Mouse (Mus musculus): Measurements from ENCODE around the gene Ikzf5.
"Not testable (repeated sequence)": the region's sequence is repeated elsewhere in the genome, so short reads cannot be mapped to it uniquely, and the experiment has no call there.

Gene Ikzf5

DNA sequence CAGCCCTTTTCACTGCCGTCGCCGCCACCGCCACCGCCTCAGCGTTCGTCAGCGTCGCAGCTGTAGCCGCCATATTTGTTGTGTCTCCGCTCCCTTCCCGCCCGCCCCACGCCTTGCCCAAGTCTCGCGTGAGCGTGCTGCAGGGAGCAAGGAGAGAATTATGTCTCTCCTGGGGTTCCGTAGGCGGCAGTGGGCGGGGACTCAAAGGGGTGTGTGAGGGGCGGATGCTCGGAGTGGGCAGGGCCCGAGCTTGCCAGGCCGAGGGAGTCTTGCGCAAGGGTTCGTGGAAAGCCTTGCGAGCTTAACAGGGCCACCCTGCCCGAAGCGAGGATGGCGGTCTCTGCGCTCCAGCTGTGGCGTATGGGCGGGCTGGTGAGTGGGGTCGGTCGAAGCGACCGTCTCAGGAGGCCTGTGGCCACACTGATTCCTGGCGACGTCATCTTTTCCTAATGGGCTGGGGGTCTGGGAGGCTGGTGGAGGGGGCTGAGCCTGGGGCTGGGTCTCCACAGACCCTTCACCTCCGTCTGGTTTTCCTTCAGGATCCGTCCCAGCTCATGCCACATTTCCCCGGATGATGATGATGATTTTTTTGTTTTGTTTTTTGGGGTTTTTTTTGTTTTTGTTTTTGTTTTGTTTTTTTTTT lies at the start of gene Ikzf5, which contains the start of gene Acadsb:
TSS of gene Ikzf5 (minus strand) at position 106 of the 643 bp plus-strand sequence.
TSS of gene Acadsb (plus strand) at position 186 of the 643 bp plus-strand sequence.
- peak; percentile 97 to 98 for DNase-seq (ENCODE audit: low spot score in 2 of 2)

- no peak for DNase-seq (ENCODE audit: low spot score in 2 of 2)
These were observed 46.4 kb upstream of the Ikzf5 start for GRCm38 (mm10) chr7:131456714-131457113.

- no peak for DNase-seq (ENCODE audit: low spot score in 2 of 2)
These were observed 26.7 kb upstream of the Ikzf5 start for GRCm38 (mm10) chr7:131437051-131437450.

DNA sequence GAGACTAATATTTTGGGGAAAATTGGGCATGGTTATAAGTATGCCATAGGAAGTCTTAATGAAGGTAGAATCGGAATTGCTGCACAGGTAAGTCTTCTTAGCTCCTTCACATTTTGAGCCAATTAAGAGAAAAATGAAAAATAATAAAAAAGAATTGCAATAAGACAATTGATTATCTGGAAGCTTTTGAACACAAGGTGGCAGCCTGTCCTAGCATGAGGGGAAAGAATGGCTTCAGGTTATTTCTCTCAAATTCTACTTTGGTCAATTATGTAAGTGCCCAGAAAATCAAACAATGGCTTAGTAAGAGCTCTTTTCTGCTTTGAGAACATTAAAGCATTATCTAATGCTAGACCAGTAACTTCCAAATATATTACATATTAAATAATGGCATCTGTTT lies 24.0 kb upstream of the Ikzf5 start:
- no peak for DNase-seq (ENCODE audit: low spot score in 2 of 2)

DNA sequence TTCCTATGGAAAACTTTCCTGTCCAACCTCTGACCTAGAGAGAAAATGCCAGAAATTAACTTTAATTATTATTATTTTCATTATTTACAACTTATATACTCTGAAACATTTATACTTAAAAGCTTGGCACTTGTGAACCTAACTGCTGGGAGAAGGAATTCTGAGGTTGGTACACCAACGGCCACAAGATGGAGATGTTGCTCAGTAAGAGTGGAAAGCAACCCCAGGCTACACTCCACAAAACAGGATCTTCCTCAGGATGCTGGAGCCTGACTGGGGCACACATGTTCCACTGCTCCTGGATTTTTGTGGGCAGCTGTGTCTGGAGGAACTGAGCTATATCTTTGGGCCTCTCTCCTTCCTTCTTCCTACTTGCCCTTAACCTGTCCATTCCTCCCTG lies 21.9 kb upstream of the Ikzf5 start:
- DNase-seq (ENCODE audit: low spot score in 2 of 2), result peak in 1 of 2 experiments; percentile 57

DNA sequence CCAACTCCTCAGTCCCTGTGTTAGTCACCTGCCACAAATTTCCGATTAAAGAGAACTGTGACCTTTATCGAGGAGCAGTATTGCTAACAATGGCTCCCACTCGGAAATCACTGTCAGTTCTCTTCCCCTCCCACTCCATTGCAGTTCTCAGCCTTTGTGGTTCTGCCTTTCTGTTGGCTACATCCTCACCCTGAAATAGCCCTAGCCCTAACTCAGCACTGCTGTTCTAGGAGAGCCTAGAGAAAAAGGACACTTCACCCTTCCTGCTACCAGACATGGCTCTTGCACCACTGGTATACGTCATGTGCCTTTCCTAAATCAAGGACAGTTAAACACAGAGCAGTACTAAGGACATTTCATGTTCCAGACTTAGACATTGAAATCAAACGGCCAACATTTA lies 17.0 kb upstream of the Ikzf5 start:
- DNase-seq (ENCODE audit: low spot score in 2 of 2), result no peak

DNA sequence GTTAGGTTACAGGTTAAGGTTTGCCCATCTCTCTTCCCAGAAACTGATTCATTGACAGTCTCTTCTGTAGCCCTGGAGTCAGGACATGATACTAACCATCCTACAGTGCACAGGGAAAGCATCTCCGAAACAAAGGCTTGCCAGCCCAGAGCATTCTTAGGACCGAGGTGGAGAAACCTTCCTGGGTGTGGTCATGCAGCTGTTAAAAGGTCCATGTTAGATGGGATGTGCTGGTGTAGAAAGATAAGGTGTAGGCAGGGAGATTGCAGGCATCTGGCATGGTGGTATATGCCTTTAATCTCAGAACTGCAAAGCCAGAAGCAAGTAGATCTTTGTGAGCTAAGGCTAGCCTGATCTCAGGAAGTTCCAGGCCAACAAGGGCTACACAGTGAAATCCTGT lies 14.6 kb upstream of the Ikzf5 start:
- no peak for DNase-seq (ENCODE audit: low spot score in 2 of 2)

DNA sequence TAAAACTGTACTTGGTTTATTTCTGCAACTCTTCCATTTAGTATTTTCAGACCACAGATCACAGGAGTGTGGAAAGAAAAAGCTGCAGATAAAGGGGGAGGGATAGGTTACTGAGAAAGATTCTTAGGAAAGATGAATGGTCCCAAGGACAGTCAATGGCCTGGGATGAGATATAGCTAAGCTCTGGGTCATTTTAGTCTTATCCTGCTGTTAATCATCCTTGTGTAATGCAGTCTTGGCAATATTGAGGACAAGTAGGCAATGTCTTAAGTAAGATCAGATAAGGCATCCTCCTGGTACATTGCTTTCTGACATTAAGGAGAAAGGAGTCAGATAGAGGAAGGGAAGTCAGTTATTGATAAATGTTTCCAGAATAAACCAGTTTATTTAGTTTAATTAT lies 7.3 kb upstream of the Ikzf5 start:
- no peak for DNase-seq (ENCODE audit: low spot score in 2 of 2)

DNA sequence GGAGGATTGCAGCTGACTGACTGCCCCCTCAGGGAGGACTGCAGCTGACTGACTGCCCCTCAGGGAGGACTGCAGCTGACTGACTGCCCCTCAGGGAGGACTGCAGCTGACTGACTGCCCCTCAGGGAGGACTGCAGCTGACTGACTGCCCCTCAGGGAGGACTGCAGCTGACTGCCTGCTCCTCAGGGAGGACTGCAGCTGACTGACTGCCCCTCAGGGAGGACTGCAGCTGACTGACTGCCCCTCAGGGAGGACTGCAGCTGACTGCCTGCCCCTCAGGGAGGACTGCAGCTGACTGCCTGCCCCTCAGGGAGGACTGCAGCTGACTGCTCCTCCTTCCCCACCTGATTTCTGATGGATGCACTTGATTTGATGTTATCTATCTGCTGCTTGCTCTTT lies 6.4 kb upstream of the Ikzf5 start:
- DNase-seq (ENCODE audit: low spot score in 2 of 2), result not testable (repeated sequence)

DNA sequence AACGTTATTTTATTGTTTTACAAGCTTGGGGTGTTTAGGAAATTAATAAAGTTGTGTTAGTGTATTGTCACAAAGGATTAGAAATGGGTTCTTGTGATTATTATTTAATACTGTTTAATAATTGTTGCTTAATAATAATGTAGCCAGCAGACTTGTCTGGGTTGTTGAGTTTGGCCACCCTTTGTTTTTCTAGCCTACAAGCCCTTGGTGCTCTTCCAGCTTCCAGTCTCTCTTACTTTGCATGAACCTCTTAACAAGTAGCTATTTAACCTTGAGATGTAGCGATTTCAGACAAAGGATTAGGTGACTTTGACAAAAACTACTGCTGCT lies 1.6 kb upstream of the Ikzf5 start:
- no peak for DNase-seq (ENCODE audit: low spot score in 2 of 2)

GRCm38 (mm10) chr7:131411221-131411940 lies 1.1 kb upstream of the Ikzf5 start:
- no peak for DNase-seq (ENCODE audit: low spot score in 2 of 2)

DNA sequence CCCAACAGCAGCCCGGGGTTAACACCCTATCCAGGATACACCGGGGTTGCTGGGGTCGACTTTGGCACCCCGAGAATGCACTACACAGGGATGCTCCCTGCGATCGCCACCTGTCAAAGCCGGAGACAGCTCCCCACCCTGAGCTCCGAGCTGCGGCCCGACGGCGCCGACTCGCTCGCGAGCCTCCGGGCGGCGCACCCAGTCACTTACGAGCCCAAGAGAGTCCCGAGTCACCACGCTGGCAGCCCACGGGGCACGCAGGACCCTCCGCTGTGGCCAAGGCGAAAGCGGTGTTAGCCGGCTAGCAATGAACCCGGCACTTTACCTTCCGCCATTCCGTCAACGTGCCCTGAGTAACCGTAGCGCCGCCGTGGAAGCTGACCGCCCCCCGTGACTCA lies 334 bp downstream of the Ikzf5 start:
- DNase-seq (ENCODE audit: low spot score in 2 of 2), result no peak

- DNase-seq (ENCODE audit: low spot score in 2 of 2), result no peak
These were observed 867 bp downstream of the Ikzf5 start for GRCm38 (mm10) chr7:131409321-131409987.

DNA sequence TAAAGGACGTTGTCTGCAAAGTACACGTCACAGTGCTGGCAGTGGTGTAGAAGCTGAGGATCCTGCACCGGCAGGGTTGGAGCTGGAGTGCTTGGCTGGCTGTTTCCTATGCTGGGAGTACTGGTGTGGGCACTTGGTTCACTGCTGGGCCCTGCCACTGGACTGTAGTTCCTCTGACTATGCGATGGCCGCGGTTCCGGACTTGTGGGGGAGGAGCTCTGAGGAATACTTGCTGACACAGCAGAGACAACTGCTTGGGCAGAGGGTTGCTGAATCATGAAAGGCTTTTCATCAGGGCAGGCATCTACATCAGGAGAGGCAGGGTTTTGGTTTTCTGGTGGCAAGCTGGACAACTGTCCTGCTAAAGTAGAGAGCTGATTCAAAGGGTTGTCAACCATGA lies 18.6 kb downstream of the Ikzf5 start:
- not testable (repeated sequence) for DNase-seq (ENCODE audit: low spot score in 2 of 2)

DNA sequence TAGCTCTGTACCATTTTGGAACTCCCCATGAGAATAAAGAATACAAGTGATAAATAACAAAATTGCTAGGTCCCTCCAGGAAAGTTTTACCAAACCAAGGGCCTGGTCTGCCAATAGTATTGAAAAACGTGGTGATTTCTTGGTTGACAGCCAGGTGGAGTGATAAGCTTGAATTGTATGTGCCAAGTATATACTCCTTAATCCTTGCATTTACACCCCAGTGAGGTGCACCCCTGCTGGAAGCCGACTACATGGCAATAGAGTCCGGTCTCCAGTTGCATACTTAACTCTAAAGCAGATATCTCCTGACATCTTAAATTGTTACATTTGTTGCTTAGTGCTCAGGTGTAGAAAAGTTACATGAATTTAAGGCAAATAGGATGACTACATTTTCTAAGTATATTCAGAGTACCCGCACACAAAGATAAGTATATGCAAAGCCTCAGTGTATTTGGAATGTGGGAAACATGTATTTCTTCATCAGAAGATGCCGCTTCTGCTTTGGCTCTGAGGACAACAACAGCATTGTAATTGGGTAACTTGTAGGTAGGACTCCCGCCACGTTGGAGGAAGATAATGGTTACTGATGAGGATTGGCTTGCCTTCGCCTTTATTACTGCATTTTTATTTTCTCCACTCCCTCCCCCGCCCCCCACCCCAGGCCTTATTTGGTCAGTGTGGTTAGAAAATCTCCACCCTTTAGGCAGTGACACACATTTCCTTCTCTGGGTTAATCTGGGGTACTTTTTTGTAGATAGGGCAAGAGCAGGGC lies 38.3 kb downstream of the Ikzf5 start:
- DNase-seq (ENCODE audit: low spot score in 2 of 2), result no peak

GRCm38 (mm10) chr7:131371470-131371860 lies 38.9 kb downstream of the Ikzf5 start:
- DNase-seq (ENCODE audit: low spot score in 2 of 2), result no peak

GRCm38 (mm10) chr7:131370648-131371469 lies 39.5 kb downstream of the Ikzf5 start, which contains the start of gene Pstk:
TSS of gene Pstk (plus strand) at chr7:131371141.
- peak; percentile 75 to 86 for DNase-seq (ENCODE audit: low spot score in 2 of 2)

- no peak for DNase-seq (ENCODE audit: low spot score in 2 of 2)
These were observed 46.2 kb downstream of the Ikzf5 start for GRCm38 (mm10) chr7:131364131-131364530.

DNA sequence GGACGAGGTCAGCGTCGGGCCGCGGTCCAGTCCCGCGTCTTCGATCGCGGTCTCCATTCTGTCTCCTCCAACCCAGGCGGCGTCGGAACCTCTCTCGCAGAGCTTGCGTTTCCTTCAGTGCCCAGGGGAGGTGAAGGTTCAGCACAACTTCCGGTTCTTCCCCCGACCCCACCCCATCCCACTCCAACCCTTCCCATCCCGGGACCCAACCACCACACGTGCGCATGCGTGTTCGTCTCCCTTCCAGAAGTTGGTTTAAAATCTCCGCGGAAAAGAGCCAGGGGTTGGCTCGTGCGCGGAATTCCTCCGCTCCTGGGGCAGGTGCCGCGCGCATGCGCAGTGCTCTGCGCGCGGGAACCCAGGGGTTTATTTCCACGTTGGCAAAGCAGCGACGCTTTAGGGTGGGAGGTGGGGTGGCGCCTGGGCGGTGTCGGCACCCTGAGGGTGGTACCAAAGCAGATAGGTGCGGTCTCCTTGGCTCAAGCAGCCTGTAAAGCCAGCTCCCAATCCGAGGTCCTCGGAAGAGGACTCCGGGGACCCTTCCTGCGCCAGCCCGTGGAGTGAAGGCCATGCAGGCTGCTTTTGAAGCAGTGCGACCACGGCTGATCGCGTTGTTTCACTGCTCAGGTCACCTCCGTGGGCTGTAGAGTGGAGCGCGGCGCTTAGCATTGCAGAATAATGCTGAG lies 47.6 kb downstream of the Ikzf5 start, which contains the start of gene 2310057M21Rik:
TSS of gene 2310057M21Rik (minus strand) at position 145 of the 686 bp plus-strand sequence.
- peak; percentile 92 to 93 for DNase-seq (ENCODE audit: low spot score in 2 of 2)

DNA sequence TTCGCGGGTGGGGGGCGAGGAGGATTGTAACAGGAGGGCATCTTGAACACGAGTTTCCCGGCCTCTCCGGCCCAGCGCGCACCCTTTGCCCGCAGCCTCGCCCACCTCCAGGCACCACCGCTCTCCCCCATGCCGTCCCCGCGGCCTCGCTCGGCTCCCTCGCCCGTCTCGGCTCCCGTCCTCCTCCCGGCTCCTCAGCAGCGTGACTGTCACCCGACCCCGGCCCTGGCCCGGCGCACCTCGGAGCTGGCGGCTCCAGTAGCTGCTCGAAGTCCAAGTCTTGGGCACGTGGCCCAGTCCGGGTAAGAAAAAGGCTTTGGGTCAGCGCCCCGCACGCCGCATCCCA lies 48.1 kb downstream of the Ikzf5 start:
- DNase-seq (ENCODE audit: low spot score in 2 of 2), result no peak

DNA sequence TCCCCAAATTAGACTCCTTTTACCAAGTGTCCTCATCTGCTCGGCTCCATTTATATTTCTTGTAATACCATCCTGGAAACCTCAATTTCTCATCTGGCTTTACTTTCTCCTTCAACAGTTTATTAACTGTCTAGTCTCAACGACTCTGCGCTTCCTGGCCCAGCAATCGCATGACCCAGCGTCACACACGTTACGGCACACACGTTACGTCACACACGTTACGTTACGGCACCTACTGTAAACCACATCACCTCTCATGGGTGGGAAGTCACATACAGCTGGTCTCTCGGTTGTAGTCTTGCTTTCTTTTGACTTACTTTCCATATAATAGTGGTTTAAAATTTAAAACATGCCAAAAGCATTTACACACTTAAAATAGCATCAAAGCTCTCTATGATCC lies 54.2 kb downstream of the Ikzf5 start:
- no peak for DNase-seq (ENCODE audit: low spot score in 2 of 2)

All from frontal cortex, postnatal 10 days (tissue).